In genomic region chr9:50477270-50477669, GRCm38 (mm10) we compare ENCODE assay signal across 23 mouse cellular contexts. TPM values are rescaled to one million over a fixed set of nuclear protein-coding genes. Genes with fewer than 3 reads are reported as not detected.
A peak's percentile ranks its signal among the peaks of the same experiment; 100 is the strongest.
DNase-seq lines count a peak whose midpoint lies in the region; TF ChIP-seq lines count a peak whose summit lies in the region.
"Had no signal": no experiment of that assay in that cellular context is flagged by ENCODE, and none has a peak within 500 bp of the region (broad histone marks: within the 10 kb centered on the region; RNA-seq: fewer than 3 reads in every experiment).

No protein-coding gene starts in this region.

- H3K27me3 ChIP-seq in thymus, adult 2 months (ENCODE audit: control insufficient read depth, insufficient read depth, low read length): no peaks in the 10 kb centered on the region
- no peaks in the 10 kb centered on the region for H3K27me3 ChIP-seq in myocyte (ENCODE audit: control insufficient read depth, insufficient read depth, insufficient read length)
- H3K27me3 ChIP-seq: CH12.LX; embryonic facial prominence, embryonic 15.5 days; Patski had no signal

- peak overlapping the region; percentile 35 for H3K4me2 ChIP-seq in myocyte (ENCODE audit: low read depth)
- H3K4me2 ChIP-seq: embryonic facial prominence, embryonic 13.5 days; embryonic facial prominence, embryonic 15.5 days; forebrain, embryonic 12.5 days had no signal

- H3K79me2 ChIP-seq in myocyte (ENCODE audit: control insufficient read depth, insufficient read depth): no peaks in the 10 kb centered on the region

- 69% methylated on average over 9 of the region's 9 CpGs for WGBS in lung, adult 2 months
- WGBS in thymus, adult 2 months: 91% methylated on average over 9 of the region's 9 CpGs

- no peaks in the 10 kb centered on the region for H3K36me3 ChIP-seq in thymus, adult 2 months (ENCODE audit: control insufficient read depth, insufficient read depth, low read length)
- H3K36me3 ChIP-seq in myocyte (ENCODE audit: control insufficient read depth, insufficient read depth): no peaks in the 10 kb centered on the region
- H3K36me3 ChIP-seq: embryonic facial prominence, embryonic 13.5 days; embryonic facial prominence, embryonic 15.5 days; forebrain, embryonic 10.5 days; forebrain, embryonic 12.5 days; G1E had no signal

- DNase-seq in lung, adult 2 months: peak; percentile 20
- no peak for DNase-seq in lung, postnatal 4 days
- DNase-seq in thymus, adult 2 months: no peak
- DNase-seq in thymus, postnatal 10 days (ENCODE audit: low spot score in 2 of 2): no peak
- DNase-seq: adrenal gland, postnatal 10 days; adrenal gland, postnatal 25 days; B cell, adult 2 months; cerebellum, adult 11 months; cerebellum, adult 18-20 months; cerebellum, adult 8-10 months; cerebellum, adult 9-11 months; cerebellum, postnatal 14 days; cerebellum, postnatal 36 days; embryo, embryonic 11 days had no signal

- no peak overlapping the region for H3ac ChIP-seq in myocyte (ENCODE audit: control insufficient read depth, insufficient read length)

- peaks cover 2% of the 10 kb centered on the region; the same call in 1 of the 2 replicates for H3K4me1 ChIP-seq in lung, adult 2 months (ENCODE audit: control insufficient read depth, insufficient read depth, low read length)
- peaks cover 27% of the 10 kb centered on the region for H3K4me1 ChIP-seq in thymus, adult 2 months (replicated peaks; ENCODE audit: control insufficient read depth, insufficient read depth, low read length)
- H3K4me1 ChIP-seq: embryonic facial prominence, embryonic 13.5 days; embryonic facial prominence, embryonic 15.5 days had no signal

- H3K4me3 ChIP-seq in lung, adult 2 months (replicated peaks; ENCODE audit: extremely low read depth, low read depth, low read length): no peak overlapping the region
- no peak overlapping the region for H3K4me3 ChIP-seq in thymus, adult 2 months (ENCODE audit: control insufficient read depth, insufficient read depth, low read length)
- no peak overlapping the region for H3K4me3 ChIP-seq in myocyte
- H3K4me3 ChIP-seq: embryonic facial prominence, embryonic 13.5 days; embryonic facial prominence, embryonic 15.5 days; erythroblast, embryonic 14.5 days; forebrain, embryonic 10.5 days; forebrain, embryonic 12.5 days had no signal

- TF ChIP-seq POLR2A in lung, adult 2 months (IDR thresholded peaks at IDR 0.05; ENCODE audit: borderline replicate concordance, extremely low read depth, low read depth, low read length): no peak
- no peak for TF ChIP-seq POLR2A in thymus, adult 2 months (IDR thresholded peaks at IDR 0.05; ENCODE audit: control insufficient read depth, extremely low read depth, insufficient read depth, low read length, poor library complexity)
- no peak for TF ChIP-seq POLR2A in myocyte (IDR thresholded peaks at IDR 0.05; ENCODE audit: insufficient read length, low read depth)

- TF ChIP-seq CTCF in lung, adult 2 months (IDR thresholded peaks at IDR 0.05; ENCODE audit: insufficient read depth, low read length): no peak
- no peak for TF ChIP-seq CTCF in thymus, adult 2 months (IDR thresholded peaks at IDR 0.05; ENCODE audit: borderline replicate concordance, control insufficient read depth, extremely low read depth, insufficient read depth, low read length, poor library complexity)

- H3K27ac ChIP-seq in thymus, adult 2 months (ENCODE audit: control insufficient read depth, insufficient read depth, low read length): peak overlapping the region; percentile 10; the same call in 1 of the 2 replicates
- H3K27ac ChIP-seq: embryonic facial prominence, embryonic 13.5 days; embryonic facial prominence, embryonic 15.5 days; forebrain, embryonic 10.5 days; forebrain, embryonic 12.5 days had no signal

TF ChIP-seq in myocyte, 11 proteins besides CTCF, POLR2A, EP300 and RAD21:
- TF ChIP-seq MAX (IDR thresholded peaks at IDR 0.05; ENCODE audit: low read depth) (no peak), CEBPB (IDR thresholded peaks at IDR 0.05; ENCODE audit: insufficient read depth, poor library complexity, severe bottlenecking) (no peak), POLR2AphosphoS2 (IDR thresholded peaks at IDR 0.05; ENCODE audit: insufficient read length, low read depth) (no peak), TCF12 (IDR thresholded peaks at IDR 0.05; ENCODE audit: insufficient read depth, poor library complexity, severe bottlenecking) (no peak), SRF (IDR thresholded peaks at IDR 0.05; ENCODE audit: control insufficient read depth, insufficient read length, low read depth) (no peak), MYOD1 (IDR thresholded peaks at IDR 0.05; ENCODE audit: control insufficient read depth in 1 of 3, insufficient read length in 2 of 3, low read depth in 2 of 3) (no peak), MYOG (IDR thresholded peaks at IDR 0.05; ENCODE audit: control insufficient read depth in 1 of 3, insufficient read depth in 1 of 3, insufficient read length in 2 of 3, low read depth in 2 of 3) (no peak), TCF3 (IDR thresholded peaks at IDR 0.05; ENCODE audit: insufficient read length, low read depth) (no peak), USF1 (IDR thresholded peaks at IDR 0.05; ENCODE audit: low read depth) (no peak), REST (IDR thresholded peaks at IDR 0.05; ENCODE audit: insufficient read depth, insufficient read length) (no peak), E2F4 (IDR thresholded peaks at IDR 0.05; ENCODE audit: insufficient read depth) (no peak)
TF ChIP-seq in myocyte: peak in this region for 0.

RNA-seq across cellular contexts. Expression of gene Plet1, which starts 17.1 kb away (rescaled TPM):
- 53.4 and 55.7 TPM in 2 replicates for polyA plus RNA-seq in lung, adult 2 months (2012; rRNA removed)
- 7.5 and 8.0 TPM in 2 replicates for polyA plus RNA-seq in thymus, adult 2 months (2012; rRNA removed)
- polyA plus RNA-seq in myocyte (2012; fragmentation: generic; extraction: Trizol): 7.9 TPM
- polyA plus RNA-seq: erythroblast, embryonic 14.5 days had no signal

RNA-seq across cellular contexts. Expression of gene Pts, which starts 51.3 kb away (rescaled TPM):
- 30.6 and 33.1 TPM in 2 replicates for polyA plus RNA-seq in lung, adult 2 months (2012; rRNA removed)
- 45.0 and 51.0 TPM in 2 replicates for polyA plus RNA-seq in thymus, adult 2 months (2012; rRNA removed)
- polyA plus RNA-seq in myocyte (2012; fragmentation: generic; extraction: Trizol): 29.4 TPM
